Mouse (Mus musculus) gastrocnemius, postnatal 4 days (tissue): ENCODE data around the gene Chordc1. TPM values are rescaled to one million over a fixed set of nuclear protein-coding genes. Genes with fewer than 3 reads are reported as not detected.
"Not testable (repeated sequence)": the region's sequence is repeated elsewhere in the genome, so short reads cannot be mapped to it uniquely, and the experiment has no call there.

Source experiments
- DNase-seq, 2 experiments: peaks; one replicate each; pipeline ENCODE4 v3.0.0; 2021 to 2022; ENCODE audit warnings: low spot score in 2 of 2, mixed read lengths in 2 of 2
- long read RNA-seq, 2 experiments: library from polyadenylated mRNA; stranded (forward); transcript quantifications; one replicate each; pipeline ENCODE4 v2.0.0; 2021
- total RNA-seq, 2 experiments: library from RNA; stranded (reverse); gene quantifications; 2 replicates each; pipeline ENCODE4 v1.2.3; 2021

The Chordc1 gene
- 10 to 100 TPM; 44.0 to 51.0 TPM for total RNA-seq
- long read RNA-seq, experiment 1, full-length matches to known transcripts, result 68 of 80 reads
- long read RNA-seq, experiment 1, partial matches to known transcripts, result 1 of 80 reads
- long read RNA-seq, experiment 1, other reads (novel, unspliced or antisense), result 11 of 80 reads
- long read RNA-seq, experiment 2, full-length matches to known transcripts, result 61 of 73 reads
- long read RNA-seq, experiment 2, partial matches to known transcripts, result 1 of 73 reads
- long read RNA-seq, experiment 2, other reads (novel, unspliced or antisense), result 11 of 73 reads

DNA sequence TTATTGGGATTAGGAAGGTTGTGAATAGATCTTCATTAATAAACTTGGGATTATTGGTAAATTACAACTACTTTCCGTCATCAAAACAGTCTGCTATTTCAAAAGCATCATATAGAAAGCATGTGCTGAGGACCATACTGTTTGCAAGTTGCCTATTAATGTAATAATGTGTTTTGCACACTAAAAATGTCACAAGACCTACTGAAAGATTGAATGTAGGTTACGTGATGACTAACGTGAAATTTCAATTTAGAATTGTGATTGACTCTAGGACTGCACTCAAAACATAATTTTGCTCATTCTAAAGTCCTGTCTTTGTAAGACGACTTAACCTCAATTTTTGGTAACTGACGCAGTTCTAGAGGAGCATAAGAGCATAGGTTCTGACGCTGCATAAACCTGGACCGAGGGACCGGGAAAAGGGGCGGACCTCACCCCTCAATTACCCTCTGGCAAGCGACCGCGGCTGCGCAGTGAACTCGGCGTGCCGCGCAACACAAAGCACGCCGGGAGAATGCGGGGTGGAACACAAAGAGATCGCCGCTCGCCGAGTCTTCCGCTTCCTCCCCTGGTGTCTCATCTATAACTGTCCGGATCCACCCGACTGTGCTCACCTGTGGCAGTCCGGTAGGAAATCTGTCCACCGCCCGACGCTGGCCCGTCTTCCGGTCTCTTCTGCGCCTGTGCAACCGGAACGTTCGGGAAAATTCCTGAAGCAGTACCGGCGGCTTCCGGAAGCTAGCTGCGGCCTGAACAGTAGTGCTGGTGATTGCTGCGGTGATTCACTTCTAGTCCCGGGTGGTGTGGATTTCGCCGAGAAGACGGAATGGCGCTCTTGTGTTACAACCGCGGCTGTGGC lies at the start of gene Chordc1:
Gene Chordc1 (plus strand): TSS at position 555 of the 859 bp plus-strand sequence.
- DNase-seq, result peak; percentile 89 to 96

DNA sequence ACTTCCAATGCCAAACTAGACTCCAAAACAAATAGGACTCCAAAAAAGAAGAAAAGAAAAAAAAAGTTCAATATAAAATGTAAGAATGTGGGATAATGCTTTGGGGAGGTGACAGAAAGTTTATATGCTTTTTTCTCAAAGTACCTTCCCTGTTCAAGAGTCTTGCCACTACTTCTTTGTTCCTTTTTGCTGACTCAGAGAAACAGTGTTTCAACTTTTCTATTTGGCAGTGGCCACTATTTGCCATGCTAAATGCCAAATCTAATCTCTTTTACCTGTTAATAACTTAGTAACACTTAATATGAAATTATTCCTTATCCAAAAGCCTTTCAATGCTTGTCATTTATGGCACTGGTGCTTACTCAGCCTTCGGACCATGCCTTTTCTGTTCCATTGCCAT lies 16.0 kb upstream of the Chordc1 start:
- DNase-seq, result no peak

DNA sequence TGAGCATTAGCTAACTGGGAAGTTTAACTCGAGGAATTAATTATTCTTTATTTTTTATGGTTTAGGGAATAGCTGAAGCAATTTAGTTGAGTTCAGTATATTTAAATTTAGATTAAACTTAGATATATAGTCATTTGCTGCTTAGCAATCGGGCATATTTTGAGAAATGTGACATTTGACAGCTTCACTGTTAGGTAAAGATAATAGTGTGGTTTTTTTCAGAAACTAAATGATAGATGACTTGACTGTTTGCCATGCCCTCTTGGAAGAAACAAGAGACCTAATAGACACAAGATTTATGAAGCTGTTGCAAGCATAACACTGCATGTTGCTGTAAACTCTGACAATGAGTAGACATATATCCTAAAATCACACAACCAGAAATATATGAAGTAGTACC lies 15.1 kb upstream of the Chordc1 start:
- no peak for DNase-seq

DNA sequence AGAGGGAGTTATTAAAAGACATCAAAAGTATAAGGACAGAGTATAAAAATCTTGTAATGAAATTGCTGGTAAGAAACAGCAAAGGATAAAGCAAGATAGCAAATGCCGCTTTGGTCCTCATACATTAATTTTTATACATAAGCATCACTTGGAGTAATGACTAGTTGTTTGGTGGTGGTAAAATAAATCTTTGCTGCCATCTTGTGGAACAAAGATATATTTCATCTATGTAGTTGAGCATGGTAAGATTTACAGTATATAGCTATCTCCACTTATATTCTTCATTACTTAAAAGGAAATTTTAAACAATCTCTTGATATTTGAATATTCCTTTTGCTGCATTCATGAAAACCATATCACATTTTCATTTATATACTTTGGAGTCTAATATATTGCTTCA lies 14.4 kb upstream of the Chordc1 start:
- DNase-seq, result no peak

DNA sequence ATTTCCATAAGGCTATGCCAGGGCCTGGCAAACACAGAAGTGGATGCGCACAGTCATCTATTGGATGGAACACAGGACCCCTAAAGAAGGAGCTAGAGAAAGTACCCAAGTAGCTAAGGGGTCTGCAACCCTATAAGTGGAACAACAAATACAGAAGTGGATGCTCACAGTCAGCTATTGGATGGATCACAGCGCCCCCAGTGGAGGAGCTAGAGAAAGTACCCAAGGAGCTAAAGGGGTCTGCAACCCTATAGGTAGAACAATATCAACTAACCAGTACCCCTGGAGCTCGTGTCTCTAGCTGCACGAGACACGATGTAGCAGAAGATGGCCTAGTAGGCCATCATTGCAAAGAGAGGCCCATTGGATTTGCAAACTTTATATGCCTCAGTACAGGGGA lies 13.2 kb upstream of the Chordc1 start:
- not testable (repeated sequence) for DNase-seq

DNA sequence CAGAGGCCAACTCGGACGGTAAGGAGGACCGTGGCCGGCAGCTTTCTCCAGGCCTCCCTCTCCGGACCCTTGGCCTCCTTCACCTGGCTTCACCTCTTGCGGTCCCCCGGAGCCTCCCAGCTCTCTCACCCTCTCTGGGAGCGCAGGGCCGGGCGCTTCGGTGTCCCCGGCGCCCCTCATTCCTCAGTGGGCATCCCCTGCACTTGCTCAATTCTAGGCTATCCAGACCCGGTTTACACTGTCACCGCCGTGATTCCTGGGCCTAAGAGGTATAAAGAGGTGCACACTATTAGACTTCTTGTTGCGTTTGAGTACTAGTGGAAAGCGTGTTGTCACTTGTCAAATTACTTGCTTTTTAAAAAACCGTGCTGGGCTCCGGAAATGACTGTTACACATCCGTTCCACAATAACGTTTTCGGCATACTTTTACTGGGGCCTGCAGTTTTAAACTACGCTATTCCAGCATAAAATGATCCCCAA lies 558 bp downstream of the Chordc1 start:
- no peak for DNase-seq

DNA sequence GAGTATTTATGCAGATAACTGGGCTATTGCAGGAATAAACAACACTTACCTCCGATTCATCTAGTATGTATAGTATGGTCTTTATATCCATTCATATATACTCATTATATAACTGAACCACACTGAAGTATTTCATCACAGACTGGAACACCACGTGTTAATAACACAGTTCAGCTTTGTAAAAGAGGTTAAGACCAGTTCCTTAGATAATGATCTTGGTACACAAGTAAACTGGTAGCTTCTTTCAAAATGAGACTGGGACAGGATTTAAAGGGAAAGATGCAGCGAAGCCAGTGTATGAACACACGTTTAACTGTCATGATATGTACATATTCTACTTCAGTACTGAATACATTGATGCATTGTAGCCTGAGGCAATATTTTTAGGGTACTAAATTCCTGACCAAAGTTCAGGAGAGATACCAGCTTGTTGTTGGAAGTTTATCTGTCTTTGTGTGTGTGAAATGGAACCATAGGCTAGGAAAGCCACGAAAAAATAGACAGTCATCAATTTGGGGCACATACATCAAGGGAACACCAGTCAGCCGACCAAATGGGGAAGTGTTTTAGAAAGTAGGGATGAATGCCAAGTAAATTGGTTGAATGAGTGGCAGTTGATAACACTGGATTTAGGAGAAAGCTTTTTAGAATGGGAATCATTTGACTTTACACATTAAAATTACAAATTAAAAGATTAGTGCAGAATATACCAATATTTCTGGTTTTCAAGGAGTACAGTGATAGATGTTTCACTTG lies 1.3 kb downstream of the Chordc1 start:
- no peak for DNase-seq

DNA sequence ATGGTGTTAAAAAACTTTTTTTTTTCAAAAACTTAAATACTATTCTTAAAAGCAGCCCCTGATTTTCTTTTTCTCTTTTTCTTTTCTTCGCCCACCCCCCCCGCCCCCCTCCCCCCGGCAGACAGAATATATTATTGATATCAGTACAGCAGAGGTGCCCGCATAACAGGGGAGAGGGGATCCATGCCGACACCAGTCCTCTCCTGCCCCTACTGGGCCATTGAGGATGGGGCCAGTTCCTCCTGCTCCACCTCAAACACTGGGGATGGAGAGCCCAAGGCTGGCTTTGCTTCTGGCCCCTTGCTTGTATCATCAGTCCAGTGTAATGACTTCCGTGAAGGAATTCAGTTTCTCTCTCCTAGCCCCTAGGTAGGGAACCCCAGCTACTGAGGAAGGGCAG lies 6.4 kb downstream of the Chordc1 start:
- no peak for DNase-seq

DNA sequence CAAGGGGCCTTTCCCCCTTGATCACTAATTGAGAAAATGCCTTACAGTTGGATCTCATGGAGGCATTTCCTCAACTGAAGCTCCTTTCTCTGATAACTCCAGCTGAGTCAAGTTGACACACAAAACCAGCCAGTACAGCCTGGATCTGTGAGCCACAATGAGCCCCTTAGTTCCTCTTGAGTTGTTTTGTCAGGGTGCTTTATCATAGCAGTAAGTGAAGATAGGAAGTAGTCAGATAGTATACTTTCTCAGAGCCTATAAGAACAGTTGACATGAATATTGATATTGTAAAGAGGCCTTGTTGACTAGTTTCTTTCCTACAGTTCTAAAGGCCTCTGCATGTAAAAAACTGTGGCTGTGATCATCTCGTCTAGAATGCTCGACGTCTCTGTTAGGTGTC lies 28.1 kb downstream of the Chordc1 start:
- DNase-seq, result no peak

Other genes with a start within 250 kb of the Chordc1 start
- gene Naalad2, start 110.9 kb downstream of the Chordc1 start, total RNA-seq, result 10 to 100 TPM in 1 of 2 experiments, 1 to 10 TPM in 1; 9.5 to 10.1 TPM
- not detected for gene Ubtfl1, start 112.3 kb downstream of the Chordc1 start, total RNA-seq
- gene Mbd3l2, start 138.5 kb downstream of the Chordc1 start, total RNA-seq, result not detected
- 1 to 10 TPM; 2.0 to 2.2 TPM for gene Zfp558, start 186.1 kb downstream of the Chordc1 start, total RNA-seq
- not detected for gene Mbd3l1, start 186.2 kb downstream of the Chordc1 start, total RNA-seq